Mouse (Mus musculus) cerebellum, adult 11-12 months (tissue): ENCODE results near the gene AC124502.3.
A peak's percentile ranks its signal among the peaks of the same experiment; 100 is the strongest.

Experiments used
- DNase-seq: peaks from one replicate; pipeline ENCODE4 v3.0.0; 2022

AC124502.3 gene

DNA sequence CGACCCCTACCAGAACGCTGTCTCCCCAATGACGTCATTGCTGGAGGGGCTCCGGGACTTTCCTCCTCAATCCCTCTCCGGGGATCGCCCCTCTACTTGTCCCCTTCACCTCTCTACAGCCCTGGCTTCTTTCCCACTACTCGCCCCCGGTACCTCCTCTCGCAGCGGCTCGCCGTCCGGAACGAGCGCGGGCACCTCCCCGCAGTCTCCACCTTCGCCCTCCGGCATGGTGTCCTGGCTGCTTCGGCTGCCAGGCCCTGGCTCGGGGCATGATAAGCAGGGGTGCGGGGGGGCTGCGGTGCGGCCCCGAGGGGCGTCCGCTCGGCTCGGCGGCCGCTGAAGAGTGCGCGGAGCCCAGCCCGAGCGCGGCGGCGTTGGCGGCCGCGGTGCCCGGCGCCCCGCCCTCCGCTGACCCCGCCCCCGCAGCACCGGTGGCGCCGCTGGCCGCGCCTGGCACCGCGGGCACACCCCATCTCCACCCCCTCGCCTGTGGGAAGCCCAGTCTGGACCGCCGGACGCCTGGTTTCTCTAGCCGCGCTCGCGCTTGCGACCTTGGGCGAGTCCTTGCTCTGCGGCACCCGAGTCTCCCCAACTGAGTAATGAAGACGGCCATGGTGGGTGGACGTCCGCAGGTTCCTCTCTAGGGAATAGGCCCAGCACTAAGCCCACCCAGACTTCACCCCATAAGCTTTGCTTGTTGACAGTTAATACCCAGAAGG lies 46.6 kb downstream of the AC124502.3 start, which contains the start of gene Tmem151a:
Gene Tmem151a (minus strand): TSS at position 387 of the 719 bp plus-strand sequence.
- DNase-seq: peak; percentile 82

GRCm38 (mm10) chr19:5086533-5086932 lies 47.8 kb downstream of the AC124502.3 start:
- peak; percentile 29 for DNase-seq

DNA sequence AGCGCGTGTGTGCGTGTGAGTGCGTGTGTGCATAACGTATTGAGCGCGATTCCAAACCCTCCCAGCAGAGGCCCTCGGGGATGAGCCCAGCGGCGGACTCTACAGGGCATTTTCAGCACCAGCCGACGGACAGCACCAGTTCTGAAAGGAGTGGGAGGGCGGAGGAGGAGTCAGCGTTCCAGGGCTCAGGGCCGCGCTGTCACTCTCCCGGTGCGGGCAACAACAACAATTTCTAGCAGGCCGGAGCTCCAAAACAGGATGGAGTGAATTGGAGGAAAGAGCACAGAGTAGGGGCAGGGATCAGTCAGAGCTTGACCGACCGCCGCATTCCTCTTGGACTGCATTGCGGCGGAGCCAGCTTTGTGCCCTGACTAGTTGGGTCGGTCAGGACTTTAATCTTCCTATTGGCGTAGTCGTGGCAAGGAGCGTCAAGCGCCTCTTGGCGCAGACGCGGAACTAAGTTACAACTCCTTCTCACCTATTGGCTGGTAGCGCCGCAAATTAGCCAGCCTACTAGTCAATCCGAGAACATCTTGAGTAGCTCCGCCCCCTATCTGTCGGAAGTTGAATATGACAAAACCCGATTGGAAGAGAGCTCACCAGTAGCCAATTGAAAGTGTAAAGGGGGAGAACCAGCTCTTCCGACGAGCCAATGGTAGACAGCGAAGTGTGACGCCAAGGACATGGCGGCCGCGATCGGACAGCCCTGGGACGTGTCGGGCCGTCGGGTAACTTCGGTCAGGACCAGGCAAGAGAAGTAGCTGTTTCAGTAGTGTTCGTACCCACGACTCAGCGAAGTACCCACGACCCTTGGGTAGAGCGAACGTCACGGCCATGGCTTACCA lies 49.4 kb downstream of the AC124502.3 start, which contains the start of gene Yif1a:
Gene Yif1a (plus strand): TSS at position 655 of the 845 bp plus-strand sequence.
- DNase-seq: peak; percentile 98

- DNase-seq: peak; percentile 62
Measured at GRCm38 (mm10) chr19:5089324-5089723, 50.6 kb downstream of the AC124502.3 start.

- DNase-seq: peak; percentile 57
Measured at GRCm38 (mm10) chr19:5092083-5092482, 53.4 kb downstream of the AC124502.3 start.

- peak; percentile 74 for DNase-seq
Measured at GRCm38 (mm10) chr19:5093481-5094242, 55.0 kb downstream of the AC124502.3 start.

DNA sequence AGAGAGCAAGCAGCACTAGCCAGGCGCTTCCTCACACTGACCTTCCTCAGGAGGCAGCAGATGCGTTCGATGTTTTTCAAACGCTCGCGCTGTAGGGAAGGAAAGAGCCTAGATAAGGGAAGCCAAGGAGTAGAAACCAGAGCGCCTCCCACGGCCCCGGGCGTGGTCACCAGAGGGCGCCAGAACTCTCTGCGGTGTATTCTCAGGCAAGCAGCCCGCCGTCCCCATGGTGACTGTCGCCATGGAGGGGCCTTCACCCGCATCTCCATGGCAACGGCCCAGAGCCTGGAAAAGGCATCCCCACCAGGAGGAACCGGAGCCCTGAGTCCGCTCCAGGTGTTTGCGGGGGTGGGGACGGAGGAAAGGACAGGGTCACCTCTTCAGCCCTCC lies 55.5 kb downstream of the AC124502.3 start:
- peak; percentile 93 for DNase-seq

DNA sequence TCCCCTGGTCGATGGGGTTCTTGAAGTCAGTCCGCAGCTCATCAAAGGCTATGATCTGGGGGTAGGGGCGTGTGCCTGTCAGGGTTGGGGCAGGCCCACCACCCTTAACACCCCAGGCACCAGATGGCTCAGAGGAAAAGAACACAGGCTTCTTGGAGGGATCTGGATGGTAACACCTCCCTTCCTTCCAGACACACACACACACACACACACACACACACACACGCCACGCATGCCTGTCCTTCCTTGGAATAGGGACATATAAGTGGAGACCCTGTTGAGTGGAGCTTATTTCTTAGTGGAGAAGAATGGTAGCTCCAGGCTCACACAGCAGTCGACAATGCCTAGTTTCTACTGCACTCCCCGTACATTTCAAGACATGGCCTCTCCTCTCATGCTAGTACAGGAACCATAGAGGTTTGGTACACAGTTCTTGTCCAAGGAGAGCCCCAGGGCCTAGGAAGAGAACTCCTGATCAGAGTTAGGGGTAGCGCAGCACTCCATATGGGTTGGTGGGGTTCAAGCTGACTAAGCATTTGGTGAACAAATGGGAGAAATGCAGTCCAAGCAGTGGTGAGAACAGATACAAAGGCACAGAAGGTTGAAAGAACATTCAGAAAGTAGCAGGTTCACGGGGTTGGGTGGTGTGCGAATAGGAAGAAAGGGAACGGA lies 56.2 kb downstream of the AC124502.3 start:
- DNase-seq: peak; percentile 28

- DNase-seq: peak; percentile 66
Measured at GRCm38 (mm10) chr19:5095887-5096474, 57.3 kb downstream of the AC124502.3 start.

DNA sequence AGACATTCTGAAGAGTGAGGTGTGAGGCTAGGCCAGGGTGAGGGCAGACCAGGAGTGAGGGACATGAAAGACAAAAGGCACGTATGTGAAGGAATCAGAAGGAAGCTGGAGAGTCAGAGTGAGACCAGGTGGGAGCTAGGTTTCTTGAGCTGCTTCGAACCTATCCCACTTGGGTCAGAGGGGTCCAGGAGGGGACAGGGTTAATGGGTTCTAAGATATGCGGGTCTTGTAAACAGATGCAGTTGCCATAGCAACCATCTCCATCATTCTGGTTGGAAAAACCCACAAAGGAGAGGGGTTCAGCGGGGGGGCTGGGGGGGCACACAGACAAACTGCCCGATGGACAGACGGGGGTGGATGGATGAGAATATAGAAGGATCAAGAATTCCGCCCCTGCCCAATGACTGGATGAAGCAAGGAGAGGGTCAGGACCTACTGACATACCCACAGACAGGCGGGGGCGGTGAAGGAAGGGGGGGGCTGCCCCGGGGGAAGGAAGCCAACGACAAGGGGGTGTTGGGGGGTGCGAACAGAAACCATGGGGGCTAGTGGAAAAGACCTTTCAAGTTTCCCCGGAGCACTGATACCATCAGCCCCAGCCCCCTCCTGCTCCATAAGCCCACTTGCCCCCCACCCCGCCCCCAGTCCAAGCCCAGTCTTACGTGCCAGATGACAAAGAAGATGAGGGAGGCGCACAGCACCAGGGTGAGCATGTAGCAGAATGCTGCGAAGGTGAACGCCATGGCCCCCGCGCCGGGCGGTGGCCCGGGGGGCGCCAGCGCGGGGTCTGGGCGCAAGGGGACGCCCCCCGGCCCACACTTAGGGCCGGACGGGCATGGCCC lies 59.1 kb downstream of the AC124502.3 start:
- peak; percentile 37 for DNase-seq

DNA sequence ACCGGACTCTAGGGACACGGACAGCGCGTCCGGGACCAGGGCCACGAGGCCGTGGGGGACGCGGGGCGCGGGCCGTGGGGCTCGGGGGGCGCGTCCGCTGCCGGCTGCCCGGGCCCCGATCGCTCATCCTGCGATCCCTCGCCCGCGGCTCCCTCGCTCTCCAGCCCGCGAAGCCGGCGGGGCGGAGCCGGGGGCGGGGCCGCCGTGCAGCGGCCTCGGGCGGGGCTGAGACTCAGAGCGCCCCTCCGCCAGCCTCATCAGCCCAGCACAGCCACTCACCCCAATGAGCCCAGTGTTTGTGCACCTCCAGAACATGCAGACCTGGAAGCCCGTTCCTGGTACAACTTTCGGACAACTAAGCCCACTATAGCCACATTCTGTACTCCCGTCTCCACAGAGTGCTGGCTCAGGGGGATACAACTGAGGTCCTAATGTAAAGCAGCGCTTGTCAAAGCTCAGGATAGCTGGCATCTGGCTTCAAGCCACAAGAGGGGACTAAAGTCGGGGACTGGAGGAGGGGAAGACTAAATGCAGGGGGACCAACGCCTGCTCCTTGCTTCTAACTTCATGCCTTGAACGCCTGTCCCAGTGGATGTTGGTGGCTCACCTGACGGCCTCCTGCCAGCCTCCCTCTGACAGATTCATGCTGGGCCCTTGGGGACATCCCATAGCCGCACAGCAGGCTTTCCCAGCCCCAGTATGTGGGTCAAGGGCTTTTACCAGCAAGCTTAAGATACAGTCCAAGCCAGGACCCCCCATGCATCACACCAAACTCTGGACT lies 59.9 kb downstream of the AC124502.3 start, which contains the start of gene Cnih2:
Gene Cnih2 (minus strand): TSS at position 159 of the 781 bp plus-strand sequence.
- peak; percentile 78 for DNase-seq
